Mouse (Mus musculus) hematopoietic multipotent progenitor cell, adult 10-12 weeks (in vitro differentiated cells): Measurements from ENCODE around the gene Rnf215. TPM values are rescaled to one million over a fixed set of nuclear protein-coding genes. Genes with fewer than 3 reads are reported as not detected.

Source experiments
- polyA plus RNA-seq: library from polyadenylated mRNA; stranded (reverse); fragments of >175 nt; gene quantifications from 2 replicates; pipeline ENCODE4 v1.2.3, GENCODE M21; 2012; ENCODE audit warnings: low replicate concordance

Rnf215 gene
- 26.9 and 39.5 TPM in 2 replicates for polyA plus RNA-seq

GRCm38 (mm10) chr11:4134986-4135935, at the start of gene Rnf215:
Gene Rnf215, plus strand, starts transcription at chr11:4135202.

GRCm38 (mm10) chr11:4095171-4096053, 39.6 kb upstream of the Rnf215 start, which contains the start of gene Mtfp1:
Gene Mtfp1, minus strand, starts transcription at chr11:4095445.

GRCm38 (mm10) chr11:4122742-4123579, 12.0 kb upstream of the Rnf215 start, which contains the start of gene Sec14l2:
Gene Sec14l2, minus strand, starts transcription at chr11:4123415.

GRCm38 (mm10) chr11:4159808-4160708, 25.1 kb downstream of the Rnf215 start, which contains the start of the genes Ccdc157 and Sf3a1:
Gene Ccdc157, minus strand, starts transcription at chr11:4160293.
Gene Sf3a1, plus strand, starts transcription at chr11:4160350.

GRCm38 (mm10) chr11:4186486-4187317, 51.7 kb downstream of the Rnf215 start, which contains the start of gene Tbc1d10a:
Gene Tbc1d10a, plus strand, starts transcription at chr11:4186789.

Other genes with a start within 250 kb of the Rnf215 start
- gene 4921536K21Rik, start 240.1 kb upstream of the Rnf215 start, polyA plus RNA-seq: 0.04 TPM in 1 of 2 replicates, not detected in the other
- 0.04 and 0.18 TPM in 2 replicates for gene Dusp18, start 240.0 kb upstream of the Rnf215 start, polyA plus RNA-seq
- 3.6 and 10.2 TPM in 2 replicates for gene Slc35e4, start 220.5 kb upstream of the Rnf215 start, polyA plus RNA-seq
- 7.1 and 21.6 TPM in 2 replicates for gene Tcn2, start 203.0 kb upstream of the Rnf215 start, polyA plus RNA-seq
- gene Pes1, start 171.2 kb upstream of the Rnf215 start, polyA plus RNA-seq: 10.4 and 33.7 TPM in 2 replicates
- not detected in 2 replicates for gene 4930556J24Rik, start 158.4 kb upstream of the Rnf215 start, polyA plus RNA-seq
- not detected in 2 replicates for gene Gal3st1, start 151.6 kb upstream of the Rnf215 start, polyA plus RNA-seq
- not detected in 2 replicates for gene Sec14l4, start 103.7 kb upstream of the Rnf215 start, polyA plus RNA-seq
- not detected in 2 replicates for gene Sec14l3, start 70.4 kb upstream of the Rnf215 start, polyA plus RNA-seq
- 2.3 and 4.6 TPM in 2 replicates for gene Mtfp1, start 39.8 kb upstream of the Rnf215 start, polyA plus RNA-seq
- gene Sec14l2, start 11.8 kb upstream of the Rnf215 start, polyA plus RNA-seq: 0.96 and 6.3 TPM in 2 replicates
- 3.5 and 5.0 TPM in 2 replicates for gene Ccdc157, start 25.1 kb downstream of the Rnf215 start, polyA plus RNA-seq
- 34.5 and 66.6 TPM in 2 replicates for gene Sf3a1, start 25.1 kb downstream of the Rnf215 start, polyA plus RNA-seq
- gene Tbc1d10a, start 51.6 kb downstream of the Rnf215 start, polyA plus RNA-seq: 43.9 and 56.0 TPM in 2 replicates
- gene Castor1, start 83.0 kb downstream of the Rnf215 start, polyA plus RNA-seq: 4.4 and 7.2 TPM in 2 replicates
- 7.6 and 18.1 TPM in 2 replicates for gene Osm, start 101.2 kb downstream of the Rnf215 start, polyA plus RNA-seq
- gene Lif, start 122.4 kb downstream of the Rnf215 start, polyA plus RNA-seq: 0.54 and 0.73 TPM in 2 replicates